ENCODE assay signal across 28 mouse cellular contexts in genomic region chr12:50081157-50081556, GRCm38 (mm10).
DNase-seq lines count a peak whose midpoint lies in the region; ATAC-seq and TF ChIP-seq lines count a peak whose summit lies in the region.
"Had no signal": no experiment of that assay in that cellular context is flagged by ENCODE, and none has a peak within 500 bp of the region (broad histone marks: within the 10 kb centered on the region; RNA-seq: fewer than 3 reads in every experiment).

No protein-coding gene starts in this region.

- WGBS in midbrain, embryonic 12.5 days: 81% methylated on average over 9 of the region's 9 CpGs
- 83% methylated on average over 9 of the region's 9 CpGs for WGBS in midbrain, postnatal 0 days
- 60% methylated on average over 9 of the region's 9 CpGs for WGBS in forebrain, embryonic 14.5 days

- no peaks in the 10 kb centered on the region for H3K4me1 ChIP-seq in midbrain, embryonic 12.5 days
- H3K4me1 ChIP-seq in midbrain, postnatal 0 days (ENCODE audit: insufficient read depth, low read length): no peaks in the 10 kb centered on the region
- peaks cover 6% of the 10 kb centered on the region; the same call in 1 of the 2 replicates for H3K4me1 ChIP-seq in forebrain, embryonic 14.5 days (ENCODE audit: control insufficient read depth, insufficient read depth, low read length)
- H3K4me1 ChIP-seq: embryonic facial prominence, embryonic 12.5 days; hindbrain, embryonic 13.5 days; midbrain, embryonic 10.5 days had no signal

- no peaks in the 10 kb centered on the region for H3K9me3 ChIP-seq in midbrain, embryonic 12.5 days
- H3K9me3 ChIP-seq in midbrain, postnatal 0 days (ENCODE audit: low read length): no peaks in the 10 kb centered on the region
- H3K9me3 ChIP-seq in forebrain, embryonic 14.5 days (replicated peaks; ENCODE audit: control insufficient read depth, low read length): no peaks in the 10 kb centered on the region
- H3K9me3 ChIP-seq: embryonic facial prominence, embryonic 12.5 days; hindbrain, embryonic 13.5 days; midbrain, embryonic 10.5 days had no signal

- no peaks in the 10 kb centered on the region for H3K27me3 ChIP-seq in midbrain, embryonic 12.5 days
- no peaks in the 10 kb centered on the region for H3K27me3 ChIP-seq in midbrain, postnatal 0 days (ENCODE audit: insufficient read depth, low read length)
- no peaks in the 10 kb centered on the region for H3K27me3 ChIP-seq in forebrain, embryonic 14.5 days (replicated peaks; ENCODE audit: control insufficient read depth, insufficient read depth, low read length)
- H3K27me3 ChIP-seq: embryonic facial prominence, embryonic 12.5 days; hindbrain, embryonic 13.5 days had no signal

- DNase-seq in frontal cortex, adult 2 months (ENCODE audit: extremely low spot score in 1 of 2, low spot score in 1 of 2): no peak
- no peak for DNase-seq in midbrain, postnatal 0 days (ENCODE audit: low spot score)
- peak; percentile 63 for DNase-seq in forebrain, embryonic 14.5 days (ENCODE audit: low spot score)
- no peak for DNase-seq in Muller cell, postnatal 12 days (ENCODE audit: inconsistent ontology term)
- DNase-seq: adrenal gland, postnatal 25 days; cerebellum, adult 2 months; cerebellum, postnatal 36 days; embryo, embryonic 11 days; gastrocnemius, postnatal 14 days; heart, adult 11 months; heart, postnatal 4 days; kidney, adult 8-10 months; kidney, postnatal 4 days; liver; lung, adult 2 months; lung, postnatal 10 days; thymus, postnatal 4 days had no signal

- peak; percentile 48; the same call in 1 of the 2 replicates for ATAC-seq in frontal cortex, adult (ENCODE audit: low TSS enrichment)
- 0 out of 2 replicates have a peak, but pooled peaks have one; percentile 29 for ATAC-seq in midbrain, embryonic 12.5 days (ENCODE audit: low FRiP score, low read depth)
- ATAC-seq in midbrain, postnatal 0 days (ENCODE audit: low FRiP score): no peak
- peak; percentile 68 for ATAC-seq in forebrain, embryonic 14.5 days
- no peak for ATAC-seq in granulocyte monocyte progenitor cell, adult 5-6 weeks (replicated peaks; ENCODE audit: poor library complexity, severe bottlenecking)
- ATAC-seq: CD4-positive, CD25-positive, alpha-beta regulatory T cell, adult 4 months; intestine, embryonic 16.5 days had no signal

- no peak for TF ChIP-seq CTCF in midbrain, postnatal 0 days (IDR thresholded peaks at IDR 0.05)

- no peaks in the 10 kb centered on the region for H3K36me3 ChIP-seq in midbrain, embryonic 12.5 days
- no peaks in the 10 kb centered on the region for H3K36me3 ChIP-seq in midbrain, postnatal 0 days (ENCODE audit: insufficient read depth, low read length)
- H3K36me3 ChIP-seq in forebrain, embryonic 14.5 days (ENCODE audit: control insufficient read depth, insufficient read depth, low read length): no peaks in the 10 kb centered on the region
- H3K36me3 ChIP-seq: embryonic facial prominence, embryonic 12.5 days; hindbrain, embryonic 13.5 days; midbrain, embryonic 10.5 days had no signal

- H3K27ac ChIP-seq in midbrain, embryonic 12.5 days (replicated peaks): no peak overlapping the region
- H3K27ac ChIP-seq in midbrain, postnatal 0 days (ENCODE audit: low read depth, low read length): no peak overlapping the region
- peak overlapping the region; percentile 82 for H3K27ac ChIP-seq in forebrain, embryonic 14.5 days (ENCODE audit: low read depth, low read length)
- H3K27ac ChIP-seq: embryonic facial prominence, embryonic 12.5 days; hindbrain, embryonic 13.5 days; kidney, postnatal 0 days; liver, embryonic 14.5 days; midbrain, embryonic 10.5 days had no signal

- H3K4me2 ChIP-seq in midbrain, embryonic 12.5 days (replicated peaks): no peak overlapping the region
- H3K4me2 ChIP-seq in midbrain, postnatal 0 days (ENCODE audit: low read depth, low read length, poor library complexity, severe bottlenecking): no peak overlapping the region
- peak overlapping the region; percentile 6; the same call in 1 of the 2 replicates for H3K4me2 ChIP-seq in forebrain, embryonic 14.5 days (ENCODE audit: low read length)
- H3K4me2 ChIP-seq: embryonic facial prominence, embryonic 12.5 days; heart, embryonic 11.5 days; hindbrain, embryonic 13.5 days had no signal

- no peak overlapping the region for H3K4me3 ChIP-seq in midbrain, embryonic 12.5 days
- no peak overlapping the region for H3K4me3 ChIP-seq in midbrain, postnatal 0 days (ENCODE audit: low read depth, low read length)
- H3K4me3 ChIP-seq in forebrain, embryonic 14.5 days (ENCODE audit: low read depth, low read length): no peak overlapping the region
- H3K4me3 ChIP-seq: embryonic facial prominence, embryonic 12.5 days; hindbrain, embryonic 13.5 days; midbrain, embryonic 10.5 days had no signal

- no peak overlapping the region for H3K9ac ChIP-seq in midbrain, embryonic 12.5 days (replicated peaks)
- H3K9ac ChIP-seq in midbrain, postnatal 0 days (replicated peaks; ENCODE audit: low read length, poor library complexity, severe bottlenecking): no peak overlapping the region
- no peak overlapping the region for H3K9ac ChIP-seq in forebrain, embryonic 14.5 days (ENCODE audit: low read length)
- H3K9ac ChIP-seq: embryonic facial prominence, embryonic 12.5 days; hindbrain, embryonic 13.5 days; liver, embryonic 14.5 days had no signal

Comparison
In these comparisons a context has a peak if more than half of its experiments do, and no peak if none do; other contexts are left out.
1. ATAC-seq: peak in frontal cortex, adult (single experiment), midbrain, embryonic 12.5 days (single experiment) and forebrain, embryonic 14.5 days (single experiment); none in midbrain, postnatal 0 days (single experiment) and granulocyte monocyte progenitor cell, adult 5-6 weeks (single experiment).